Mouse (Mus musculus): Measurements from ENCODE around the gene Grm2.

Grm2 gene

DNA sequence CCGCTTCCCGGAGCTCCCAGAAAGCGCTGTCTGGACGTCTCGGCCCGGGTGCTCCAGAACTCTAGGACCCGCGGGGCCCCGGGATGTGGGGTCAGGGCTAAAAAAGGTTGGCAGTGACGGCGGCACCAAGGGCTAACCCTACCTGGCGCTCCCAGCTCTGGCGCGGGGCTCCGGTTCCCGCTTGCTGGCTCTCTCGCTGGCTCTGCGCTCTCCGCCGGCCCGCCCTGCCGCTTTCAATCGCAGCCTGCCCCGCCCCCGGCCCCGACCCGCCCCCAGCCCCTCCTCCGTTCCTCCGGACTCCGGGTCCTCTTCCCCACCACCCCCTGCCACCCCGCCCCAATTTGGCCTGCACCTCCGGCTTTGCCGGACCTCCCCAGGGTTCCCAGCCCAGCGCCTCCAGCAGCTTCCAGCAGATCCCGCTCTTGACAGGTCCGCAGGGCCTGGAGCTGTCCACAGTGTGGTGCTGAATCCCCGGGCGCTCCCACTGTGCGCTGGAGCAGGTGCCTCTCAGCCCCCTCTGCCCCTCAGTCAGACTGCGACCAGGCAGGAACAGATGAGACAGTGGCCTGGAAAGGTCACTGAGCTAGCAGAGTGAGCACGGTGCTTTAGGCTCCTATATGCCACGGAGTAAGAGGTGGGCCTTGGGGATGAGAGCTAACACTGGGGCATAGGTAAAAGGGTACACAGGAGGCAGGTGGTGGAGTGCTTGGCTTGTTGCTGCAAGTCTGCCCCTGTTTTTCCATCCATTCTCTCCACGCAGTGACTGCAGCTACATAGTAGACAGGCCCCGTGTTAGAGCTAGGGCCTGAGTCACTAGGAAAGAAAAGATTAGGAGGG lies at the start of gene Grm2:
TSS of gene Grm2 (minus strand) at position 199 of the 837 bp plus-strand sequence.
- WGBS: 2% methylated on average over 43 of the region's 44 CpGs

DNA sequence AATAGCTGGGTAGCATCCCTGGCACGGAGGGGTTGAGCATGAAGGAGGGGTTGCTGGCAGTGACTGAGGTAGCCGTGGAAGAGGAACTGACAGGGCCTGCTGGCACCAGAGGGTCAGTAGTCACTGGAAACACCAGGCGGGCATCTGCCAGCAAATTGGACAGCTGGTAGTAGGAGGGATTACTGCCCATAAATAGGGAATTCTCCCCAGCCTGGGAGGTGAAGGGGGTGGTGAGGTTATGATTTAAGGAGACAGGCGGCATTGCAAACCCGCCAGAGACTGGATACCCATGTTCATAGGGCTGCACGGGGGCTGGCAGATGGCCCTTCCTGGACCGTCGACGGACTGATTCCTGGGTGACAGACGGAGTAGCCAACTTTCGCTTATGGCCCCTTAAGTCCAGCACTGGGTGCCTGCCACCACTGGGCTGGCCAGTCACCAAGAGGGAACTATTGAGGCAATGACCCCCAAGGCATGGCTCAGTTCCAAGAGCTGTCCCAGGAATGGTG lies 37.1 kb upstream of the Grm2 start:
- 61% methylated on average over 11 of the region's 11 CpGs for WGBS

DNA sequence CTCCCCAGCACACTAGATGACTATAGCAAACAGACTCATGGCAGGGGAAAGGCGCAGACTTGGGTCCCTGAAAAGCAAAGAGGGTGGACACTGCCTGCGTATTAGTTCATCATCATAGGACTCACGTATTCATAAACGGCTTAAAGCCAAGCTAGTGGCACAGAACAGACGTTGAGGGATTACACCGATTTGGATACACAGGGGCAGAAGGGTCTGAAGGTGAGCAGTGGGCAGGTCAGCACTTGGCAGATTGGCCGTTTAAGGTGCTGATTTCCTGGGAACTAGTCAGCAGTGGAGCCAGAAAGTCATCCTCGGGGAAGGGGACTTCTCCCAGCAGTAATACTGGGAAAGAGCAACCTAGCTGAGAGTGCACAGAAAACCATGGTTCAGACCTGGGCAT lies 33.0 kb upstream of the Grm2 start:
- 87% methylated on average over 8 of the region's 8 CpGs for WGBS

DNA sequence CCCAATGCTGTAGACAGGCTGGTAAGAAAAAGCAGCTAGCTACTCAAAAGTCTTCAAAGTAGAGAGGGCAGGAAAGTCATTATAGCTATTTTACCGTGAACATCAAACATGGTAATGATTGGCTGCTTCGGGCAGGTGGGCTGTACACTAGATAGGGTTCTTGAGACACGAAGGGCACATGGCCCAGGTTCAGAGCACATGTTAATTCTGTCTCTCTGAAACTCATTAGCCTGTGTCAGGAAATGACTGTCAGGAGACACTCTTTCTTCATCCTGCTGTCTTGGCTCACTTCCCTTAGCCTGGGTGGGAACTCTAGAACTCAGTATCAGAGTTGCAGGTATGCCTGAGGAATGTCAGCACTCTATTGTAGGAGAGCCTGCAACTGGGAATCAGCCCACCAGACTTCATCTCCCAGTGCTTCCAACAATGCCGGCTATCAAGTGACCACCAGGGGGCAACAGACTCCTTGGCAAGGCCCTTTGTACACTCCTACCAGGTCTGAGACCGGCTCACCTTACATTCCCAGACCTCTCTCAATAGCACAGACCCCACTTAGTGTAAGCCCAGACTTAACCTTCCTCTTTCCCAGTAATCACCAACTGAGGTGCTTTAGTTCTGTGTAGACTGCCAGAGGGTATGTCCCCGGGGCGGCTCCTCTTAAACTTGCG lies 31.2 kb upstream of the Grm2 start:
- 29% methylated on average over 8 of the region's 8 CpGs for WGBS

DNA sequence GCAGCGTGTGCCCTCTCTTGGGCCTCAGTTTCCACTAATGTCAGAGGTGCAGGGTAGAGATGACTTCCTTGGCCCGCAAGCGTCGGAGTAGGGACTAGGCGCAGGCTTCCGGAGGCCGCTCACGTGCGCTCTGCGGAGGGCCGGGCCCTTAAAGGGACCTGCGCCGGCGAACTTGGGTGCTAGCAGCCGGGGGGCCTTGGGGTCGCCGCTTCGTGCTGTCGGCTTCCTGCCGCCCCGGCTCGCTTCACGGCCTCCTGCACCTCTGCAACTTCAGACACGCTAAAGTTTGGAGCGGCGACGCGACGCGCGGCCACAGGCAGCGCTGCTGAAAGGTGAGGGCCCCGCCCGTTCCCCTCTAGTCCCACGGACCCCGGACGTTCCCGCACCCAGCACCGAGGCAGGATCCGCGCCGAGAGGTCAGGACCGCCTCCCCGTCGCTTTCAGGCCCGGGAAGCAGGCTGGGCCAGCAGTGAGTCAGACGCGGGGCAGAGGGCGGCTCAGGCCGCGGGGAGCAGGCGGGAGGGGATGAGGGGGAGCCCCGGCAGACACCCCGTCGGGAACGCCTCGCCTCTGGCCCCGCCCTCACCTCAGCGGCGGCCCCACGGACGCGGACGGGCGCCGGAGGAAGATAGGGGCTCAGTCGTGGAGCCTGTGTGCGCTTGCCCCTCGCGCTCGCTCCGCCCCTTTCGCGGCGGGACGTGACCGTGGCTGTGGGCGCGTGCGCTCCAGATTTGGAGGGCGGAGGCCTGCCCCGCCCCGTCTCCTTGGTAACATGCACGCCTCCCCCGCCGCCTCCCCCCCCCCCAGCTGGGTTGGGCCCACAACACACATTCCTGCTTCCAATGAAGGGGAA lies 29.6 kb upstream of the Grm2 start, which contains the start of gene Tex264:
TSS of gene Tex264 (minus strand) at position 679 of the 853 bp plus-strand sequence.
- under 1% methylated on average over 86 of the region's 86 CpGs for whole genome bisulfite sequencing

DNA sequence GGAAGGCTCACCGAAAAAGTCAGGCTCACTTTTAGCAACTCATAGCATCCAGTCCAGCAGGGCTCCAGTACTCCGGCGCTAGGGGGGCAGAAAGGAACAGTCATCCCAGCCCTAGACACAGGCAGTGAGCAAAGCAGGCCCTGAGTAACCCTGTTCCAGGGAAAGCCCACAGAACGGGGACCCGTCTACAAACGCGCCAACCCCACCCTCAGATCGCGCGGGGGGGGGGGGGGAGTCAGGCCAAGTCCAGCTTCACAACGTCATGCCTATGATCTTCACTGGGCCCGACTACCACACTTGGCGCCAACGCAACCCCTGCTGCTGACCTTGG lies 29.0 kb upstream of the Grm2 start:
- under 1% methylated on average over 14 of the region's 14 CpGs for WGBS

DNA sequence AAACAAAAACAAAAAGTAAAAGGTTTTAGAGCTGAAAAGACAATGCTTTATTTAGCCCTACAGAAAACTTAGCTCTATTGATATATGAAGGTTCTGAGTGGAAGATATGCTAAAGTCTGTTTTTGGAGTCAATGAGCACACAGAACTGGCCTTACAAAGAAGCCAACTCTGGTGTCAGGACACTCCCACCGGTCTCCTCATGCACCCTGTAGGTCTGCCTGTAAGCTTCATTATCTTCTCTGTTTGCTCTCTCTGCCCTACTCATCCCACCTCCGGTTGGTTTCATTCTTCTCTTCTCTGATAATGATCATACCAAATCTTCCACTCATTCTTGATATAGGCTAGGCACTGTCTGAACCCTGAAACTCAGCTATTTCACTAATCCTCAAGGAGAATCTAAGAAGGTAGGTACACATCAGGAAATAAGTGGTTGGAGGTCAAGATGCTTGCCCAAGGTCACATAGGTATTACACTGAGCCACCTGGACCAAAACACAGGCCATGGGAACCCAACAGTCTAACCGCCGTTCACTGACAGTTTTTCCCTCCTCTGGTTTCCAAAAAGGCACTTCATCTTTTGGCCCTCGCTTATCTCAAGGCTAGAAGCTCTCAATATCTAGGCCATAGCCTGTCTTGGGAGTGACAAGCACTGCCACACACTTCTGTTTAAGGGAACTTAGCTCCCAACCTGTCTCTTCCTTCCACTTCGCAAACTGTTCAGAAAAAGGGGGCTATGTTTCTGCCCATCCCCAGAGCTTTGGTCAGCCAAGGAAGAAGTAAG lies 28.4 kb upstream of the Grm2 start:
- WGBS: 80% methylated on average over 6 of the region's 6 CpGs

DNA sequence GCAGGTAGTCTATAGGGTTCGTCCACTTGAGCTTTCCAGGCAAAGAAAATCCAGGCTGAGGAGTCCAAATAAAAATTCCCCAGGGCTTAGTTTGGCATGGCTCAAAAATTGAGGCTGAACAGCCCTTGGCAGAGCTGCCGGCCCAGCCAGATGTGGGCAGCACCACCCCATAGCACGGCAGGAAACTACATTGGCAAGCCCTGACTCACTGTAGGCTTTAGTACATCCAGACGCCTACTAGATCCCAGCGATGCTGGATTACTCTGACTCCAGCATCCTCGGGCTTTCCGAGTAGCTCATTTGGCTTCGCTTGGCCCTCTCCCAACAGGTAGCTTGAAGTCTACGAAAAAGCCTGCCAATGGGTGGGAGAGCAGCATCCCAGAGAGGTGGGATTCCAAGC lies 25.1 kb upstream of the Grm2 start:
- 60% methylated on average over 9 of the region's 9 CpGs for WGBS

DNA sequence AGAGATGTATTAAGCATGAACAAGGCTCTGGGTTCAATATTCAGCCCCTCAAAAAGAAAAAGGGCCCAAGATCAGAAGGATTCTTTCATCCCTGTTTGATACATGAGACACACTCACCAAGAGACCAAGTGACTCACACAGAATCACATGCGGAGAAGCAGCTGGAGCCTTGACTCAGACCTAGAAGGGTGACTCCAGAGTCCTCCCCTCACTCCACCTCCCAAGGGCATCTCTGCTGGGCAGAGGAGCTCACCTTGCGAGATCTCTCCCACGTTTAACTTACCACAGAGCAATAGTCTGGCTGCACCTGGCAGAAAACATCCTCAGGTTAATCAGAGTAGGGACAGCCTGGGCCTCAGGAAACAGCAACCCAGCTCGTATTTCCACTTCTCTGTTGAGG lies 22.4 kb upstream of the Grm2 start:
- WGBS: 78% methylated on average over 4 of the region's 4 CpGs

DNA sequence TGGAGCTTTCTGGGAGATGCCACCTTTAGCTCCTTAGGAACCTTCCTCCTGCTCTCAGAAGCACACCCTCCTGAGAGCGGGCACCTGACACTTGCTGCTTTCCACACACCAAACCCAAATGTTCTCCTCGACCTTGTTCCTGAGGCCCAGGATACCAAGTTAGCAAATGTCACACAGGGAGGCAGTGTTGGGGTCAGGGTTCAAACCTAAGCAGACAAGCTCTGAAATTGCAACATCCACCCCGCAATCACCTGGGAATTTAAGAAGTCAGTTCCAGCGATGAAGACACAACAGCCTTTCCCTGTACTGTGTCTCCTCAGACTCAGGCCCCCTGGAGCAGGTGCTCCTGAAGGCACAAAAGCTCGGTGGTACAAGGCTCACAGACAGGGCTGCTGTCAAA lies 21.8 kb upstream of the Grm2 start:
- 89% methylated on average over 5 of the region's 5 CpGs for WGBS

DNA sequence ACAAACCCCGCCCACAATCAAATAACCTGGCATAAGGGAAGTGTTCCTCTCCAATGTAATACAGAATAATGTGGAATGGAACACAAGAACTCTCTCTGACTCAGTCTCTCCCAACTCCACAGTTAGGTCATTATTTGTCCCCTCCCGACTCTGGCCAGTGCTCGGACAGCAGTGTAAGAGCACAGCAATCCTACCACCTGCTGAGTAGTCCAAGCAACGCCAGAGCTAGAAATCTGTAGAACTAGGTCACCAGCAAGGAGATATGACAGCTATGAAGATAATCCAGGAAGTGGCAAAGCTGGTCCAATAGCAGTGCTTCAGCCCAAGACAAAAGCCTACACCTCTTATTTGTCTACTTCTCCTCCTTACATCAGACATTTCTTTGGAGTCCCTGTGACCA lies 20.7 kb upstream of the Grm2 start:
- WGBS: 58% methylated on average over 4 of the region's 4 CpGs

DNA sequence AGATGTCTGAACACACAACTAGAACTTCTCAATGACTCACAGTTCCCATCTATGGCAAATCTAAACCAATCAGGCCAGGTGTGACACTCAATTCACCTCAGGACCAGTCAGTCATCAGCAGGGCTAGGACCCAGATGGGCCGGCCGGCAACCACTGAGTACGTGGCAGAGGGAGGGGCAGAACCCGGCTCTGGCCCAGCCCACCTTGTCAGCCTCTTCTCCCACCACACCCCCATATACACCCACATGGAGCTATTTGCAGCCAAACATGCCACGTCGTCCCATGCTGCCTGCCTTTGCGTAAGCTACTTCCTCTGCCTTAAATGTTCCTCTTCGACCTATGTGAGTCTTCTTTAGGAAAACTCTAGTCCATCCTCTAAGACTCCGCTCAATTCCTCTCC lies 20.1 kb upstream of the Grm2 start:
- 35% methylated on average over 9 of the region's 9 CpGs for WGBS

DNA sequence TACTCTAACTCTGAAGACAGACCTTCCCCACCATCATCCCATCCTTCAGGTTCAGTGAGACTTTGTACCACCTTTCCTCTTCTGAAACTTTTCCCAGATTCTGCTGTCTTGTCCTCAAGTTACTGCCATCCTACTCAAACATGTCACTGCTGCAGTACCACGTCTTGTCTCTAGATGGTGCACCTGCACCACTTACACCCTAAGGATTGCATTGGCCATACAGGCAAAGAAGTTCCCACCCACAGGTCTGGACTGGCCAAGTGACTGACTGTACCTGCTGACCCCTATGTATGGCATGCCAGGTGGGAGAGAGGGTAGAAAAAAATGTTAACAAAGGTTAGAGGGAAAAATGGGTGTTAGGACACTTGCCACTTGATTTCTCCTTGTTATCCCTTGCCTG lies 19.6 kb upstream of the Grm2 start:
- WGBS: 0% methylated on average over 1 of the region's 1 CpGs

DNA sequence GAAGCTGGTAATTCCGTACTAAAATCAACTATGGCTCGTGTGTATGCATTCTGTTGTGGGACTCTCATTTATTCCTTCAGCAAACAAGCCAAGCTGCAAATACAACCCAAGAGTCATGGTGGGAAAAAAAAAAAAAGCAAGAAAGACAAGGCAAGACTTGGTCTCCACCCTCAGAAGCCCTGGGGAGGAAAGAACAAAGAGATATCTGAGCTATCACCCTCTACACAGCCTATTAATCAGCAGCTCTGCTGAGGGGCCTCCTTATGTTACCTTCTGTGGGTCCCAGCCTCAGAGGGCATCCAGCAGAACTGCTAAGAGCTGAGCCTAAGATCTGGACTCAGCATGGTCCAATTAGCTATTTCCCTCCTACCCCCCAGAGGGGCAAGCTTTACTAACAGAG lies 18.0 kb upstream of the Grm2 start:
- 71% methylated on average over 2 of the region's 2 CpGs for WGBS

DNA sequence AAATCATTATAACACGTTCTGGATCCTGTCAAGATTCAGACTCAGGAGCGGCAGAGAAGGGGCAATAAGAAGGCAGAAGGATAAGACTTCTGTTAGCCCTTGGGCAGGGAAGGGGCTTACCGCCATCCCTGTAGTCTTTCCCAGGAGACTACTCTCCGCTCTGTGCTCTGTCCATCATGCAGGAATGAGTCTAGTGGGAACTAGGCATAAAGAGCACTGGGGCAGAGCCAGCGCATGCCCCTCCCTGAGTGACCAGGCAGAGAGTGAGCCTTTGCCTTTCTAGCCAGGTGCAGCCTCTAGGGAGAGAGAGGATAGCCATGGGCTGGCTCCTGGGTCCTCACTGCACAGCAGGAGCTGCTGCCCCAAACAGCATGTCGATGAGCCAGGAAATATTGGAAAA lies 9.0 kb upstream of the Grm2 start:
- WGBS: 69% methylated on average over 6 of the region's 6 CpGs

DNA sequence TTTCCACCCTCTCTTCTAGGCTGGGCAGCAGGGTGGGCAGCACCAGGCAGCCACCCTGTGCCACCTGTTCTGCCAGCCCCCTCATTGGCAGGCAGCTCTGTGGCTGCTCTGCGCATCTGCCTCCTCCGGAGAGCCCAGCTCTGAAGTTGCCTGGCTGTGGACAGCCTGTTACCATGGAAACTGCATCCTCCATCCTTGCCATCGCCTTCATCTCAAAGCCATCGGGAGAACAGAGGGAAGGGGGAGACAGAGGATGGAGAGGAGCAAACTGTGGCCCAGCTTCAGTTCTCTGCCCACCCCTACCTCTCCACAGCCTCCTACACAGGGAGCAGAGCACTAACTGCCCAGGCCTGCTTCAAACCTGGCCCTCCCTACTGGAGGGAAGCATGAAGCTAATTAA lies 8.6 kb upstream of the Grm2 start:
- WGBS: 30% methylated on average over 4 of the region's 4 CpGs

DNA sequence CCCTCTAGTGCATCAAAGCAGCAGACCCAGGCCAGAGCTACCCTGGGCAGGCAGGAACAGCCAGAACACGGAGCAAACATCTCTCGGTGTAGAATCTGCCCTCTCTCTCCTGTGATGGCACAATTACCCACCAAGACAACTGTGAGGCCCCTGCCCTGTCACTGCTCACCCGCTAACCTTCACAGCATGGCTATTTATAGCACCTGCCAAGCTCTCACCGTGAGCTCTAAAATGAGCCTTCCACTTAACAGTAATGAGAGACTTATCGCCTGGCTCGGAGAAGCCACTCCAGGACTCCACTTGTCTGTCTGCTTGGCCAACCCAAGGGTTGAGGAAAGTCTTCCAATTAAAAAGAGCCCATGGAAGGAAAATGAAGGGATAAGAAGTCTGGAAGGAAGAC lies 7.3 kb upstream of the Grm2 start:
- 65% methylated on average over 6 of the region's 6 CpGs for WGBS

DNA sequence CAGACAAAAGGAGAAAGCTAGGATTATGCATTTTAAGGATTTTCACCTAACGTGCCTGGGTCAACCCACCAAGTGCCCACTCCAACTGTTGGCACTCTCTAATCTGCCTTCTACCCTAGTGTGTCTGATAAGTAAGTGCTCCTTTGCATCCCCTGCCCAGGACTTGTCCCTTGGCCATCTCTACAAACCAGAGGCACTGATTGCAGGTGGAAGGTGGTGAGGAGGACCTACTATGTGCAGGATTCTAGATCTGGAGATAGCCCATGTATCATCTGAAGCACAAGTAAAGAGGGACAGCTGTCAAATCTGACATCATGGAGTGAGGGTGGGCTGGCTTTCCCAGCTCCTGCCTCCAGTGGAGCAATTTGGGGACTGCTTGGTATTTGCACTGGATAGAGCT lies 4.1 kb upstream of the Grm2 start:
- 84% methylated on average over 1 of the region's 1 CpGs for WGBS

DNA sequence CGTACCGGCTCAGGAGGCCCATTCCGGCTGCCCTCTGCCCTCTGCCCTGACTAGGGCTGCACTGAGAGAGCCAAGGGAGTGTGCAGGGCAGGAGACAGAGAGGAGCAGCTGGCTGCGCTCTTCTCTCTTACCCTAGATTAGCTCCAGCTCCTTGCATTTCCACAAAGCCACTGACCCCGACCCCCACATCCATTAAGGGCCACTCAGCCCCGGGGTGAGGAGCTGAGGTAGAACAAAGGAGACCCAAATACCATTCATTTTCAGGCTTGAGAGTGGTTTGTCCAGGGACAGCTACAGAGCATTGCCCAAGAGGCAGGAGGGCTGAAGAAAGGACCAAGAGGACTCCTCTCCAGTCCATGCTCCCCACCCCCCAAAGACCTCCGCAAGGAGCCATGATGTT lies 3.6 kb upstream of the Grm2 start:
- WGBS: 52% methylated on average over 7 of the region's 7 CpGs

DNA sequence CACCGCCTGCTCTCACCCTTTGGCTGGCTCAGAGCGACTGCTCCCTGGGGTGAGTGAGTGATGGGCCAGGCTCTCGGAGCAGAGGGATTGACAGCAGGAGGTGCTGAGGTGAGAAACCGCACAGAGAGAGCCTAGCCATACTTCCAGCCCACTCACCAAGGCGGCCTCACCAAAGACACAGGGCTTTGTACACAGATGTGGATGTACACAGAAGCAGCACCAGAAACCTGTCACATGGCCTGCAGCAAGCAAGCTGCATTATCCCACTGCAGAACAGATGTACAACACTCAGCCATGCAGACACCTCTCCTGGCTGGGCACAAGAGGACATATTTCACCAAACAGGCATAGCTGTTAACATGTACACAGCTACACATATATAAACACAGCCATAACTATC lies 1.7 kb upstream of the Grm2 start:
- 49% methylated on average over 5 of the region's 5 CpGs for WGBS

DNA sequence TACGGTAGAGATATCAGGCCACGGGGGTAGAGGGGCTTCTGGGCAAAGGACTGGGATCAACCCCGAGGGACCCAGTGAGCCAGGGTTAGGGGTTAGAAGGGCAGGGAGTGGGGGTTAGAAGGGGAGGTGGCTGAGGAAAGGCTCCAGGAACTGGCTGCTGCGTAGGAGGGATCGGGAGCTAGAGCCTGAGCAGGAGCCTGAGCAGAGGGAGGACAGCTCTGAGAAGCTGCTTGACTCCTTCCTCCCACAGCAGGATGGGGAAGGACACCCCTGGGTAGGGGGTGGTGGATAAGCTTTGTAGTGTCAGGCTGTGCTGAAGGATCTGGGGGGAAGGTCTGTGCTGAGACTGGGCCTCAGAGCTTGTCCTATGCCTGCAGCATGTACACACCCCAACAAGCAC lies 938 bp upstream of the Grm2 start:
- WGBS: 39% methylated on average over 5 of the region's 5 CpGs

DNA sequence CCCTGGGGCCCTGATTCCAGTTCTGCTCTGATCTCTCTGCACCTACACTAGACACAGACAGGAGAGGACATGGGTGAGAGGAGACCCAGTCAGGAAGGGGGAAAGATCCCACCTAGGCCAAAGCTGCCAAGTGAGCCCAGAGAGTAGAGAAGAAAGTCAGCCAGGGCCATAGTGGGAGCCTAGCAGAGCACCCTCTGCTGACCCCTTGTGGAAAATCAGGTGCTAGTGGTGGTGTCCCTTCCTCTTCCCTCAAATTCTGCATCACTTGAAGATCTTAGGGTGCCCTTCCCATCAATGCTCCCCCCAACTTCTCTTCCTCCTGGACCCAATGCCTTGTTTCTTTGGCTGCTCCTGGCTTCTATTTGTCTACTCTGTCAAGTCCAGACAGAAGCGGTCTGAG lies 3.2 kb downstream of the Grm2 start:
- 66% methylated on average over 1 of the region's 1 CpGs for WGBS

All from cerebral cortex, adult 2 months (tissue).